Mouse (Mus musculus) MEL-GATA-1-ER (cell line): ENCODE results near the gene Map2k1.
"Not testable (repeated sequence)": the region's sequence is repeated elsewhere in the genome, so short reads cannot be mapped to it uniquely, and the experiment has no call there.

Experiments
- DNase-seq: peaks from one replicate; pipeline ENCODE4 v3.0.0-alpha.2; 2012; ENCODE audit warnings: low read depth; ENCODE audit errors: extremely low read depth

The Map2k1 gene

GRCm38 (mm10) chr9:64214452-64214851 is 39.0 kb downstream of the Map2k1 start:
- DNase-seq = no peak

DNA sequence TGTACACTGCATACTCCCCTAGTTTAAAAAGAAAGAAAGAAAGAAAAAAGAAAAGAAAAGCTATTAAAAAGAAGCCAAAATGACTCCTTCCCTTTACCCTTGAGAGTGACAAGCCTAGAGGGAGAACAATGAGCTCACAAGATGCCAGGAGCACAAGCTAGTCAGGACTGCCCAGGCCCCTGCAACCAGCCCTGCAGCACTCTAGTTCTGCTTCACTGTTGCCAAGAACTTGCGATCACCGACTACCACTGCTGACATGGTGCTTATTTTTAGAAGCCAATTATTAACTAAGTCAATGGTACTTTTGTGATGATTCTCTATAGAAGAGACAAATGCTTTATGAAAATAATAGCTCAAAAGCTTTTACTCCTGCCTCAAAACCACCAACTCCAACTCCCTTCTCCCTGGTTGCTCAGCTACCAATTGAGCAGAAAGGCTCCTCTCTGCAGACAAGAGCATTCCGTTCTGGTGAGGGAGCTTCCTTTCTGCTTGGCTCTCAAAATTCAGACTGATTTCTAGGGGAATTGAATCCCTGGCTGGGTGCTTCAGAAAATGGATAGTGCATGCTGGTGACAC is 45.8 kb downstream of the Map2k1 start:
- no peak for DNase-seq

- DNase-seq = no peak
Observed at GRCm38 (mm10) chr9:64202866-64203265, 50.6 kb downstream of the Map2k1 start.

GRCm38 (mm10) chr9:64202331-64202730 is 51.1 kb downstream of the Map2k1 start:
- DNase-seq = no peak

GRCm38 (mm10) chr9:64199897-64200296 is 53.5 kb downstream of the Map2k1 start:
- DNase-seq = no peak

- DNase-seq = not testable (repeated sequence)
Observed at GRCm38 (mm10) chr9:64198763-64199418, 54.5 kb downstream of the Map2k1 start.

- DNase-seq = no peak
Observed at GRCm38 (mm10) chr9:64198068-64198762, 55.2 kb downstream of the Map2k1 start.

- DNase-seq = no peak
Observed at GRCm38 (mm10) chr9:64197524-64197923, 55.9 kb downstream of the Map2k1 start.

DNA sequence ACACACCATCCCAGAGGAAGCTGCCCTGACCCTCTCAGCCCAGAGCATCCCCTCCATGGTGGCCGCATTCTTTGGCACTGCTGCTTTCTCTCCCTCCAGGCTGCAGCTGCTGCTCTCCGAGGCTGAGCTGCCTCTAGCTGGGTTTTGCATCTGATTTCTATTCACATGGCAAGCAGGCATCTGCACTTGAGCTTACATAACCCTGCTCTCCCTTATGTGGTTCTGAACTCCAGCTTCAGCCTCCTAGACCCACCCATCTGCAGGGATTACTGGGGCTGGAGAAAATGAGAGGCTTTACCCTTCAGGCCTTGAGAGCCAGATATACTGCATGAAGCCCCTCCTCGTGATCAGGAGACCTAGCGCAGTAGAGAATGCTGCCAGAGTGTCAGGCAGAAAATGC is 57.9 kb downstream of the Map2k1 start:
- no peak for DNase-seq

GRCm38 (mm10) chr9:64193879-64194278 is 59.6 kb downstream of the Map2k1 start:
- DNase-seq = no peak

DNA sequence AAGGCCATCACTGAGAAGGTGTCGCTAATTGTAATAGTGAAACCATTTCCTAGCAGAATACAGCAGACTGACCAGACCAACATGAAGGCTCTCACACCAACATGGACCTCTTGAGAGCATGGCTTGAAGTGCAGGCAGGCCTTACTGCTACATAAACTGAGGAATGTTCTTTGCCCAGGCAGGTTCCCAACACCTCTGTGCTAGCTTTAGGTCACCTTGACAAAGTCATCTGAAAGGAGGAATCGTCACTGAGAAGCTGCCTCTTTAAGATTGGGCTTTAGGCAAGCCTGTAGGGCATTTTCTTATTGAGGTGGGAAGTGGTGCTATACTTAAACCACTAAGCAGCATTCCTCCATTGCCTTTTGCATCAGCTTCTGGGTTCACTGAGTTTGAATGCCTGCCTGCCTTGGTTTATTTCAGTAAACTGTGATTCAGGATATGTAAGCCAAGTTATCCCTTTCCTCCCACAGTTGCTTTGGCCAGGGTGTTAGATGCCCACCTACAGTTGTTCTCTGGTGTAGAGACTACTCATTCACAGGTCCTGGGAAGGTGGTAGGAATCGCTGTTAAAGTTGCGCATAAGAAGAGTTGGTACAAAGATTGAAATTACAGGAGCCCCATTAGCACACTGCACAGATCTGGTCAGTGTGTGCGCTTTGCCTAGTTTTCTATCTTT is 69.1 kb downstream of the Map2k1 start:
- no peak for DNase-seq

DNA sequence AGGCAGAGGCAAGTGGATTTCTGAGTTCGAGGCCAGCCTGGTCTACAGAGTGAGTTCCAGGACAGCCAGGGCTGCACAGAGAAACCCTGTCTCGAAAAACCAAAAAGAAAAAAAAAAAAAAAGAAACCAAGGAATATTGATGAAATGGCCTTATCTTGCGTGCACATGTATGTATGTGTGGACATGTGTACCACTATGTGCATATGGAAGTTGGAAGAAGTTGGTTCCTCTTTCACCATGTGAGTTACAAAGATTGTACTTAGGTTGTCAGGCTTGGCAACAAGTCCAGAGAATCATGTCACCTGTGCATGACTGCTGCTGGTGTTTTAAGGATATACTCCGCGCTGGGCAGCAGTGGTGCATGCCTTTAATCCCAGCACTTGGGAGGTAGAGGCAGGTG is 70.1 kb downstream of the Map2k1 start:
- DNase-seq = not testable (repeated sequence)

DNA sequence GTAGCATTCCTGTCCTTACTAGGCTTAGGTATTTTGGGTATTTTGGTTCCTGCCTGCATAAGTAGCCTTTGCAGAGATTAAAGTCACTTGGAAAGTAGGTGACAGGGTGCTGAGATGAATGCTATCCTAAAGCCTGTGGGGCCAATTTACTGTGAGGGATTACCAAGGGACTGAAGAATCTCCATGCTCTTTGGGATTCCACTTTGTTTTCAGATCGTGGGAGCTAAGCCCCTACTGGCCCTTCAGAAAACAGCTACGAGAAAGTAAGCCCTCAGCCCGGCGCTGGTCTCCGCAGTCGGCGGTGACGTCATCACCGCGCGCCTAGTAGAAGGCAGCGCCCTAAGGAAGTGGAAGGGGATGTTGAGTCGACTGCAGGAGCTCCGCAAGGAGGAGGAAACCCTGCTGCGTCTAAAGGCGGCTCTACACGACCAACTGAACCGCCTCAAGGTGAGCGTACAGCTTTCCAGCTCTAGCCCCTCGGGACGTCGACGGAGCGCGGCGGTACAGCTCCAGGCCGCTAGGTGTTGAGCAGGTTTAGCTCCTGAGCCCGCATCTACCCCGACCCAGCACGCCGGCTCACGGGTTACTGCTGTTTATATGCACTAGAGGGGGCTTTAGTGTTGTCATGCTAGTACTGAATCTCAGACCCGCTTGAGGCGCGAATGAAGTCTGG is 74.3 kb downstream of the Map2k1 start, which contains the start of gene Snapc5:
TSS of gene Snapc5 (plus strand) at position 301 of the 673 bp plus-strand sequence.
- peak; percentile 73 for DNase-seq

DNA sequence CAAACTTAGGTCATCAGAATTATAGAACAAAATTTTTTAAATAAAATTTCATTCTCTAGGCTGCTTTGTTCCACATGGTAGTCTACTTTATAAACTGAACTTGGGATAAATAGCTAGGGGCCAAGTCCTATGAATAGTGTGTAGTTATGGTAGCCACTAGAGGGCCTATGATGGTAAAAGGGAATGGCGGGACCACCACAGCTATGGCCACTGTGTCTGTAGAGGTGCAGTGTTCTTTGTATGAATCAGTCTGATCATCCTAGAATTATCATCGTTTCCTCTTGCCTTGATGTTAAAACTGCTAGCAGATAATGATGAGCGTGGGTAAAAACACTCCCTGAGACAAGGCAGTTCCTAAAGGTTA is 74.8 kb downstream of the Map2k1 start:
- no peak for DNase-seq

DNA sequence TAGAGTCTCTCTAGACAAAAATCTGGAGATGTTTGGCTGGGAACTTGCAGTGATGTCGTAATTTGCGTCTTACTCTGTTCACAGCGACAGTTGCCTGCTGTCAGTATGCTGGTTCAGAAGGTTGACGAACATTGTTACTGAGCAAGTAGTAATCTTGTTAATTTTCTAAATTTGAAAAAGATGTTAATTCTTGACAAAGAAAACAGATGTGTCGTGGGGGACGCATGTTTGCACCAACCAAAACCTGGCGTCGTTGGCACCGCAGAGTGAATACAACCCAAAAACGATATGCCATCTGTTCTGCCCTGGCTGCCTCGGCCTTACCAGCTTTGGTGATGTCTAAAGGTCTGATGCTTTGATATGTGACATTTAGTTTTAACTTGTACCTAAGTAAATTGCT is 78.1 kb downstream of the Map2k1 start:
- DNase-seq = no peak

- no peak for DNase-seq
Observed at GRCm38 (mm10) chr9:64174766-64175165, 78.7 kb downstream of the Map2k1 start.

DNA sequence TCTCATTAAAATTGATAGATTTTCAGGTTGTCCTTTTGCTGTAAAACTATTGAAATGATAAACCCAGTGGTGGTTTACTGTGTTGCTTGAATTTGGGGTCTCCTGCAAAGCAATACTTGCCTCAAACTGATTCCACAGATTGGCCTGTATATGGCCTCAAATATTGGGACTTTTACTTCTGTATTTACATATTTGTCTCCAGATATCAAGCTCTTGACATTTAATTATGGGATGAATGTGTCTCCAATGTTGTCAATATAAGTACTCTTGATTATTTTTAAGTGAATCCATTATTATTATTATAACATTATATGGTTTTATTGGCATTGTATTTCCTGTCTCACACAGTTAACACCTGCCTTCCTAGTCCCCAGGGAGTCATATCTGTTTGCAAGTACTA is 79.1 kb downstream of the Map2k1 start:
- no peak for DNase-seq

DNA sequence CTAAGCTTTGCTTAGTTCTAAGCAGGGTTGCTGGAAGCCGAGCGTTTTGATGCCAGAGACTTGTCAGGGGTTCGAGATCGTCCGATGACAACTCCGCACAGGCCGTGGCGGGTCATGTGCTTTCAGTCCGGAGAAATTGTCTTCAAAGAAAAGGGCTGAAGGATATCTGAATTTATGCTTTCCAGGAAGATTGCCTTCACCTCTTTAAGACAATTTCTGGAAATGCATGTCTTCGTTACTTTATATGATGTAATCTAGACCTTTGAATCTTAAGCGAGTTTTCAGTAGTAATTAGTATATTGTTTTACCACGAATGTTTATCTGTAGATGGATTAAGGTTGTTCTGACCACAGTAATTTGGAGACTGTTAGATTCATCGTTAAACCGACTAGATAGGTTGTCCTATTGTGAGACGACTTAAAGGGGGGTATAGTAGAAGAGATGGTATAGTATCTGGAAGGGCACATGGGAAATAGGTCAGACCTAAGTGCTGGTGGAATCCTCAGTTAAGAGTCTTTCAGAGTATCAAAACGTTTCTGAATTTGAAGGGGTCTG is 79.7 kb downstream of the Map2k1 start:
- DNase-seq = no peak

- DNase-seq = peak; percentile 74
Observed at GRCm38 (mm10) chr9:64172816-64173665, 80.4 kb downstream of the Map2k1 start, which contains the start of the genes Zwilch and Rpl4. Zwilch (minus strand) TSS chr9:64173104. Rpl4 (plus strand) TSS chr9:64173375.

- no peak for DNase-seq
Observed at GRCm38 (mm10) chr9:64172145-64172815, 81.2 kb downstream of the Map2k1 start.
